Comparison of ENCODE assay signal across 15 mouse cellular contexts in the genomic region with DNA sequence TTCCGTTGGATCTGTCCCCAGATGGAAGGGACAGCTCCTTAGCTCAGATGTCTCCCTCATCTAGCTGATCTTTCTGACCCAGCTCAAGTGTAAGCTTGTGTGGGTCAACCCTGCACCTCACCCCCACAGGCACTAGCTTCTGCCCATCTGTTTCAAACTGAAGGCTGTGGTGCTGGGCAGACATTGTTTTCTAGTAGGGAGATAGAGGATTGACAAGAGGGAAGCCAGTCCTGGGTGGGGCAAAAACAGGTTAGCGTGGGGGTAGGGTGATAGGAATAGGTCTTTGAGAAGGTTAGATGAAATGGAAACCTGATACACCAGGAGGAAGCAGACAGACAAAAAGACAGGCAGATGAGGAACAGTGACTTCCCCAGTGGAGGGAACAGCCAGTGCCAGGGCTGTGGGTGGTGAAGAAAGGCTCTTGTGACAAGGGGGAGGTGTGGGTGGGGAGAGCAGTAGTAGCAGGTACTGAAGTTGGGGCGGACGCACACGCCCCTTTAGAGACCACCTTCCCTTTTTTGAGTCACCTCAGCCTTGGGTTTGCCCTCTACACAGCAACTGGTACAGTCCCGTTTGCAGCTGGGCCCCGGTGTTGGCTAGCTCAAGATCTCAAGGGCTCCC. TPM values are rescaled to one million over a fixed set of nuclear protein-coding genes. Genes with fewer than 3 reads are reported as not detected.
DNase-seq lines count a peak whose midpoint lies in the region; ATAC-seq and TF ChIP-seq lines count a peak whose summit lies in the region.
"Had no signal": no experiment of that assay in that cellular context is flagged by ENCODE, and none has a peak within 500 bp of the region (broad histone marks: within the 10 kb centered on the region; RNA-seq: fewer than 3 reads in every experiment).

No protein-coding gene starts in this region.

- no peak for ATAC-seq in heart, embryonic 12.5 days (ENCODE audit: insufficient number of reproducible peaks, low FRiP score)
- no peak for ATAC-seq in erythroblast, adult 5-6 weeks (replicated peaks; ENCODE audit: low FRiP score, poor library complexity, severe bottlenecking)
- ATAC-seq: inflammation-experienced regulatory T-cells, adult 6 months had no signal

- no peak for DNase-seq in heart, postnatal 10 days
- DNase-seq in spleen, postnatal 36 days (ENCODE audit: low spot score in 2 of 2), result peak; percentile 46 to 49
- no peak for DNase-seq in spleen, adult 18-20 months
- DNase-seq in naive thymus-derived CD4-positive, alpha-beta T cell, adult 2 months (ENCODE audit: low read depth), result peak; percentile 60
- DNase-seq in kidney, adult 2 months, result no peak
- DNase-seq: adrenal gland, postnatal 10 days; heart, adult 18-20 months; layer of hippocampus, adult 9-11 months; right cerebral cortex, postnatal 4 days had no signal

- H3K4me2 ChIP-seq in heart, embryonic 12.5 days, result no peak overlapping the region
- H3K4me2 ChIP-seq: liver, embryonic 15.5 days had no signal

- no peaks in the 10 kb centered on the region for H3K36me3 ChIP-seq in heart, embryonic 12.5 days
- no peaks in the 10 kb centered on the region for H3K36me3 ChIP-seq in kidney, adult 2 months (ENCODE audit: control insufficient read depth, insufficient read depth, low read length)
- H3K36me3 ChIP-seq: liver, embryonic 15.5 days had no signal

- no peak overlapping the region for H3K27ac ChIP-seq in heart, embryonic 12.5 days (ENCODE audit: poor library complexity, severe bottlenecking)
- H3K27ac ChIP-seq in bone marrow, adult 2 months (ENCODE audit: control insufficient read depth, insufficient read depth, low read depth, low read length, poor library complexity), result peak overlapping the region; percentile 17
- H3K27ac ChIP-seq in kidney, adult 2 months (ENCODE audit: insufficient read depth, low read depth, low read length), result no peak overlapping the region
- H3K27ac ChIP-seq: kidney, postnatal 0 days; liver, embryonic 15.5 days had no signal

- no peak for TF ChIP-seq POLR2A in bone marrow, adult 2 months (IDR thresholded peaks at IDR 0.05; ENCODE audit: borderline replicate concordance, control insufficient read depth, low read depth, low read length)
- TF ChIP-seq POLR2A in kidney, adult 2 months (IDR thresholded peaks at IDR 0.05; ENCODE audit: low read depth, low read length), result no peak

- no peak for TF ChIP-seq CTCF in bone marrow, adult 2 months (IDR thresholded peaks at IDR 0.05; ENCODE audit: control insufficient read depth, insufficient read depth, low read length)
- no peak for TF ChIP-seq CTCF in kidney, adult 2 months (conservative IDR thresholded peaks at IDR 0.05; ENCODE audit: insufficient read depth, insufficient read length, low read depth, low read length)

- peaks cover 45% of the 10 kb centered on the region for H3K4me1 ChIP-seq in heart, embryonic 12.5 days (replicated peaks)
- H3K4me1 ChIP-seq in bone marrow, adult 2 months (ENCODE audit: control insufficient read depth, insufficient read depth, low read length), result peaks cover 12% of the 10 kb centered on the region
- H3K4me1 ChIP-seq in kidney, adult 2 months (ENCODE audit: control insufficient read depth, insufficient read depth, low read length), result peaks cover 10% of the 10 kb centered on the region; the same call in 1 of the 2 replicates

- intact Hi-C loops in heart, postnatal 10 days (cut with DNase I), result no loop called here

- H3K4me3 ChIP-seq in heart, embryonic 12.5 days, result no peak overlapping the region
- H3K4me3 ChIP-seq in bone marrow, adult 2 months (replicated peaks; ENCODE audit: control insufficient read depth, low read depth, low read length), result no peak overlapping the region
- H3K4me3 ChIP-seq in kidney, adult 2 months (ENCODE audit: insufficient read depth, low read depth, low read length), result no peak overlapping the region
- H3K4me3 ChIP-seq: liver, embryonic 15.5 days had no signal

- no peaks in the 10 kb centered on the region for H3K9me3 ChIP-seq in heart, embryonic 12.5 days (replicated peaks)
- H3K9me3 ChIP-seq: liver, embryonic 15.5 days had no signal

- H3K27me3 ChIP-seq in heart, embryonic 12.5 days (replicated peaks), result no peaks in the 10 kb centered on the region
- no peaks in the 10 kb centered on the region for H3K27me3 ChIP-seq in kidney, adult 2 months (replicated peaks; ENCODE audit: control insufficient read depth, insufficient read depth, low read length)

- peak overlapping the region; percentile 10; the same call in 1 of the 2 replicates for H3K9ac ChIP-seq in heart, embryonic 12.5 days
- H3K9ac ChIP-seq: liver, embryonic 15.5 days had no signal

- WGBS in heart, embryonic 12.5 days, result 74% methylated on average over 7 of the region's 7 CpGs
- 51% methylated on average over 7 of the region's 7 CpGs for WGBS in bone marrow, adult 2 months
- WGBS in kidney, adult 2 months, result 85% methylated on average over 7 of the region's 7 CpGs

RNA-seq across cellular contexts. Expression of gene Nr4a1, which starts 1.9 kb away (rescaled TPM):
- polyA plus RNA-seq in heart, embryonic 12.5 days (2016; fragmentation: Nextera tagmentation; extraction: Ambion mirVana), result 14.4 and 17.4 TPM in 2 replicates
- total RNA-seq in heart, postnatal 10 days (2021), result 10 to 100 TPM; 16.8 to 20.4 TPM
- polyA plus RNA-seq in bone marrow, adult 2 months (2011; ENCODE audit: insufficient read depth, insufficient read length, low replicate concordance, missing spikeins), result 9.1 and 10.0 TPM in 2 replicates
- polyA plus RNA-seq in kidney, adult 2 months (2012; rRNA removed), result 4.9 and 5.7 TPM in 2 replicates
- total RNA-seq in erythroblast, adult 5-6 weeks (2015; ENCODE audit: low replicate concordance), result 3.3 and 11.3 TPM in 2 replicates
- 6.0 and 15.7 TPM in 2 replicates for total RNA-seq in erythroblast, adult 5-6 weeks (2017; ENCODE audit: low replicate concordance)

RNA-seq across cellular contexts. Expression of gene Atg101, which starts 28.1 kb away (rescaled TPM):
- 46.6 and 49.7 TPM in 2 replicates for polyA plus RNA-seq in heart, embryonic 12.5 days (2016; fragmentation: Nextera tagmentation; extraction: Ambion mirVana)
- total RNA-seq in heart, postnatal 10 days (2021), result 10 to 100 TPM; 24.1 to 28.2 TPM
- polyA plus RNA-seq in bone marrow, adult 2 months (2011; ENCODE audit: insufficient read depth, insufficient read length, low replicate concordance, missing spikeins), result 27.4 and 42.0 TPM in 2 replicates
- polyA plus RNA-seq in kidney, adult 2 months (2012; rRNA removed), result 46.1 and 48.7 TPM in 2 replicates
- total RNA-seq in erythroblast, adult 5-6 weeks (2015; ENCODE audit: low replicate concordance), result 7.9 and 14.2 TPM in 2 replicates
- 13.0 and 14.1 TPM in 2 replicates for total RNA-seq in erythroblast, adult 5-6 weeks (2017; ENCODE audit: low replicate concordance)

RNA-seq across cellular contexts. Expression of gene Grasp, which starts 32.0 kb away (rescaled TPM):
- polyA plus RNA-seq in heart, embryonic 12.5 days (2016; fragmentation: Nextera tagmentation; extraction: Ambion mirVana), result 6.6 and 7.3 TPM in 2 replicates
- total RNA-seq in heart, postnatal 10 days (2021), result 10 to 100 TPM; 14.9 to 18.0 TPM
- 2.5 and 2.6 TPM in 2 replicates for polyA plus RNA-seq in bone marrow, adult 2 months (2011; ENCODE audit: insufficient read depth, insufficient read length, low replicate concordance, missing spikeins)
- polyA plus RNA-seq in kidney, adult 2 months (2012; rRNA removed), result 6.2 and 7.0 TPM in 2 replicates
- not detected in 2 replicates for total RNA-seq in erythroblast, adult 5-6 weeks (2015; ENCODE audit: low replicate concordance)
- total RNA-seq in erythroblast, adult 5-6 weeks (2017; ENCODE audit: low replicate concordance), result 0.84 TPM in 1 of 2 replicates, not detected in the other

RNA-seq across cellular contexts. Expression of gene 6030408B16Rik, which starts 37.1 kb away (rescaled TPM):
- 0.73 and 0.83 TPM in 2 replicates for polyA plus RNA-seq in heart, embryonic 12.5 days (2016; fragmentation: Nextera tagmentation; extraction: Ambion mirVana)
- 1 to 10 TPM; 2.3 to 3.6 TPM for total RNA-seq in heart, postnatal 10 days (2021)
- 0.50 and 1.4 TPM in 2 replicates for polyA plus RNA-seq in bone marrow, adult 2 months (2011; ENCODE audit: insufficient read depth, insufficient read length, low replicate concordance, missing spikeins)
- 0.13 and 0.37 TPM in 2 replicates for polyA plus RNA-seq in kidney, adult 2 months (2012; rRNA removed)
- not detected in 2 replicates for total RNA-seq in erythroblast, adult 5-6 weeks (2015; ENCODE audit: low replicate concordance)
- not detected in 2 replicates for total RNA-seq in erythroblast, adult 5-6 weeks (2017; ENCODE audit: low replicate concordance)

Comparison
In these comparisons a context has a peak if more than half of its experiments do, and no peak if none do; other contexts are left out.
1. DNase-seq: peak in spleen, postnatal 36 days (2 of 2) and naive thymus-derived CD4-positive, alpha-beta T cell, adult 2 months (single experiment); none in heart, postnatal 10 days (0 of 2), spleen, adult 18-20 months (0 of 2) and kidney, adult 2 months (single experiment).